11 mouse cellular contexts compared by ENCODE assay signal in genomic region chr1:125458531-125458930, GRCm38 (mm10). TPM values are rescaled to one million over a fixed set of nuclear protein-coding genes. Genes with fewer than 3 reads are reported as not detected.
A peak's percentile ranks its signal among the peaks of the same experiment; 100 is the strongest.
DNase-seq lines count a peak whose midpoint lies in the region; ATAC-seq and TF ChIP-seq lines count a peak whose summit lies in the region.
"Had no signal": no experiment of that assay in that cellular context is flagged by ENCODE, and none has a peak within 500 bp of the region (broad histone marks: within the 10 kb centered on the region; RNA-seq: fewer than 3 reads in every experiment).

No protein-coding gene starts in this region.

- H3K9me3 ChIP-seq in heart, embryonic 10.5 days: no peaks in the 10 kb centered on the region
- no peaks in the 10 kb centered on the region for H3K9me3 ChIP-seq in lung, embryonic 14.5 days (ENCODE audit: low read depth, low read length)
- no peaks in the 10 kb centered on the region for H3K9me3 ChIP-seq in forebrain, embryonic 10.5 days
- peaks cover 2% of the 10 kb centered on the region for H3K9me3 ChIP-seq in hindbrain, embryonic 16.5 days (ENCODE audit: control insufficient read depth, low read length)
- H3K9me3 ChIP-seq: hindbrain, embryonic 12.5 days; midbrain, embryonic 12.5 days had no signal

- DNase-seq in heart, adult 8-10 months (ENCODE audit: low spot score): peak; percentile 40
- DNase-seq in heart, embryonic 10.5 days (ENCODE audit: low spot score): no peak
- peak; percentile 60 for DNase-seq in Muller cell, postnatal 12 days (ENCODE audit: inconsistent ontology term)
- DNase-seq in cerebellum, adult 18-20 months: peak; percentile 49 to 68
- DNase-seq in lung, embryonic 14.5 days: peak; percentile 61
- DNase-seq in forebrain, embryonic 10.5 days (ENCODE audit: extremely low spot score, low spot score): no peak
- DNase-seq in thymus, postnatal 36 days: no peak
- DNase-seq: thymus, adult 2 months had no signal

- H3K4me2 ChIP-seq in lung, embryonic 14.5 days: no peak overlapping the region
- H3K4me2 ChIP-seq in hindbrain, embryonic 16.5 days (ENCODE audit: low read length): no peak overlapping the region
- H3K4me2 ChIP-seq: hindbrain, embryonic 12.5 days; midbrain, embryonic 12.5 days had no signal

- H3K9ac ChIP-seq in lung, embryonic 14.5 days: no peak overlapping the region
- H3K9ac ChIP-seq in hindbrain, embryonic 16.5 days (ENCODE audit: low read depth, low read length): no peak overlapping the region
- H3K9ac ChIP-seq: hindbrain, embryonic 12.5 days; midbrain, embryonic 12.5 days had no signal

- no peak for TF ChIP-seq CTCF in lung, embryonic 14.5 days (IDR thresholded peaks at IDR 0.05; ENCODE audit: low read depth)

- no peak overlapping the region for H3K27ac ChIP-seq in heart, embryonic 10.5 days
- no peak overlapping the region for H3K27ac ChIP-seq in lung, embryonic 14.5 days (ENCODE audit: low read depth)
- no peak overlapping the region for H3K27ac ChIP-seq in forebrain, embryonic 10.5 days
- no peak overlapping the region for H3K27ac ChIP-seq in hindbrain, embryonic 16.5 days (ENCODE audit: low read depth, low read length)
- H3K27ac ChIP-seq: hindbrain, embryonic 12.5 days; midbrain, embryonic 12.5 days had no signal

- H3K4me3 ChIP-seq in heart, embryonic 10.5 days: no peak overlapping the region
- no peak overlapping the region for H3K4me3 ChIP-seq in lung, embryonic 14.5 days (ENCODE audit: low read depth, low read length)
- H3K4me3 ChIP-seq in forebrain, embryonic 10.5 days: no peak overlapping the region
- no peak overlapping the region for H3K4me3 ChIP-seq in hindbrain, embryonic 16.5 days (ENCODE audit: low read length)
- H3K4me3 ChIP-seq: hindbrain, embryonic 12.5 days; midbrain, embryonic 12.5 days had no signal

- H3K4me1 ChIP-seq in heart, embryonic 10.5 days: no peaks in the 10 kb centered on the region
- H3K4me1 ChIP-seq in lung, embryonic 14.5 days (ENCODE audit: insufficient read depth): no peaks in the 10 kb centered on the region; the same call in 1 of the 2 replicates
- H3K4me1 ChIP-seq in forebrain, embryonic 10.5 days: peaks cover 6% of the 10 kb centered on the region
- H3K4me1 ChIP-seq in hindbrain, embryonic 16.5 days (ENCODE audit: control insufficient read depth, insufficient read depth, low read depth, low read length): no peaks in the 10 kb centered on the region; the same call in 1 of the 2 replicates
- H3K4me1 ChIP-seq: hindbrain, embryonic 12.5 days had no signal

- H3K27me3 ChIP-seq in heart, embryonic 10.5 days (ENCODE audit: insufficient read depth, poor library complexity, severe bottlenecking): no peaks in the 10 kb centered on the region
- H3K27me3 ChIP-seq in lung, embryonic 14.5 days (ENCODE audit: insufficient read depth, low read length): no peaks in the 10 kb centered on the region
- no peaks in the 10 kb centered on the region for H3K27me3 ChIP-seq in forebrain, embryonic 10.5 days (ENCODE audit: poor library complexity, severe bottlenecking)
- no peaks in the 10 kb centered on the region for H3K27me3 ChIP-seq in hindbrain, embryonic 16.5 days (replicated peaks; ENCODE audit: control insufficient read depth, insufficient read depth, low read length)
- H3K27me3 ChIP-seq: hindbrain, embryonic 12.5 days; midbrain, embryonic 12.5 days had no signal

- ATAC-seq in lung, embryonic 14.5 days (ENCODE audit: insufficient read depth): 0 out of 2 replicates have a peak, but pooled peaks have one; percentile 55
- no peak for ATAC-seq in hindbrain, embryonic 16.5 days

- 58% methylated on average over 5 of the region's 5 CpGs for WGBS in heart, embryonic 10.5 days
- WGBS in lung, embryonic 14.5 days: 51% methylated on average over 5 of the region's 5 CpGs
- 83% methylated on average over 5 of the region's 5 CpGs for WGBS in forebrain, embryonic 10.5 days
- WGBS in hindbrain, embryonic 16.5 days: 72% methylated on average over 5 of the region's 5 CpGs

- H3K36me3 ChIP-seq in heart, embryonic 10.5 days: no peaks in the 10 kb centered on the region
- no peaks in the 10 kb centered on the region for H3K36me3 ChIP-seq in lung, embryonic 14.5 days (ENCODE audit: insufficient read depth)
- no peaks in the 10 kb centered on the region for H3K36me3 ChIP-seq in forebrain, embryonic 10.5 days (replicated peaks)
- no peaks in the 10 kb centered on the region for H3K36me3 ChIP-seq in hindbrain, embryonic 16.5 days (ENCODE audit: control insufficient read depth, insufficient read depth, low read length)
- H3K36me3 ChIP-seq: hindbrain, embryonic 12.5 days; midbrain, embryonic 12.5 days had no signal

RNA-seq across cellular contexts. Expression of gene Actr3, which starts 23.0 kb away (rescaled TPM):
- 100 to 1,000 TPM in 2 of 4 experiments, 10 to 100 TPM in 2; 93.7 to 107 (median 101) TPM for total RNA-seq in heart, adult 8-10 months (2022)
- 283 and 309 TPM in 2 replicates for polyA plus RNA-seq in heart, embryonic 10.5 days (2016; fragmentation: Nextera tagmentation; extraction: Ambion mirVana)
- 342 and 351 TPM in 2 replicates for polyA plus RNA-seq in lung, embryonic 14.5 days (2014; fragmentation: Nextera tagmentation; extraction: Ambion mirVana)
- polyA plus RNA-seq in forebrain, embryonic 10.5 days (2016; fragmentation: Nextera tagmentation; extraction: Ambion mirVana): 223 and 229 TPM in 2 replicates
- polyA plus RNA-seq in hindbrain, embryonic 16.5 days (2015; fragmentation: Nextera tagmentation; extraction: Ambion mirVana): 221 and 232 TPM in 2 replicates

Comparison
In these comparisons a context has a peak if more than half of its experiments do, and no peak if none do; other contexts are left out.
1. DNase-seq: peak in heart, adult 8-10 months (single experiment), Muller cell, postnatal 12 days (single experiment), cerebellum, adult 18-20 months (2 of 2) and lung, embryonic 14.5 days (single experiment); none in heart, embryonic 10.5 days (single experiment), forebrain, embryonic 10.5 days (single experiment) and thymus, postnatal 36 days (0 of 2).